Mouse (Mus musculus) C2C12 (cell line): Measurements from ENCODE around the gene Krt4. TPM values are rescaled to one million over a fixed set of nuclear protein-coding genes. Genes with fewer than 3 reads are reported as not detected.

Experiments used
- H3K27me3 ChIP-seq: one replicate; pipeline ENCODE4 v1.6.1; 2011; ENCODE audit not compliant: control insufficient read depth, insufficient read depth, insufficient read length
- H3K36me3 ChIP-seq: one replicate; pipeline ENCODE4 v1.6.1; 2011; ENCODE audit not compliant: control insufficient read depth, insufficient read depth
- H3K4me3 ChIP-seq: one replicate; pipeline ENCODE4 v1.5.1; 2011; ENCODE audit warnings: mild to moderate bottlenecking, control low read depth; ENCODE audit not compliant: poor library complexity, insufficient read depth, severe bottlenecking
- H3K79me2 ChIP-seq: one replicate; pipeline ENCODE4 v1.6.1; 2011; ENCODE audit not compliant: control insufficient read depth, insufficient read depth
- H3K79me3 ChIP-seq: one replicate; pipeline ENCODE4 v1.6.1; 2011; ENCODE audit warnings: low read depth, control low read depth
- H3ac ChIP-seq: one replicate; pipeline ENCODE3; 2011; ENCODE audit warnings: low read depth; ENCODE audit not compliant: control insufficient read depth, insufficient read length
- CEBPB ChIP-seq: IDR thresholded peaks from one replicate; pipeline ENCODE4 v1.6.1; 2011; ENCODE audit warnings: low read depth, mild to moderate bottlenecking, control low read depth, moderate library complexity
- CTCF ChIP-seq: IDR thresholded peaks from one replicate; pipeline ENCODE4 v1.5.1; 2011; ENCODE audit not compliant: control insufficient read depth, insufficient read depth, insufficient read length
- FOSL1 ChIP-seq: IDR thresholded peaks from one replicate; pipeline ENCODE4 v1.8.0; 2011; ENCODE audit warnings: mild to moderate bottlenecking, low read length; ENCODE audit not compliant: poor library complexity, insufficient read depth, severe bottlenecking
- MAX ChIP-seq: IDR thresholded peaks from one replicate; pipeline ENCODE4 v1.6.1; 2011; ENCODE audit warnings: mild to moderate bottlenecking, control low read depth
- MYOD1 ChIP-seq: IDR thresholded peaks from one replicate; pipeline ENCODE4 v1.6.1; 2011; ENCODE audit warnings: low read depth; ENCODE audit not compliant: control insufficient read depth, insufficient read length
- MYOG ChIP-seq: IDR thresholded peaks from one replicate; pipeline ENCODE4 v1.6.1; 2011; ENCODE audit not compliant: control insufficient read depth, insufficient read length; ENCODE audit errors: extremely low read depth
- USF1 ChIP-seq: IDR thresholded peaks from one replicate; pipeline ENCODE4 v1.6.1; 2011; ENCODE audit warnings: low read depth, mild to moderate bottlenecking, control low read depth, moderate library complexity
- polyA plus RNA-seq: library from polyadenylated mRNA; unstranded; fragments of >200 nt; fragmentation: generic; extraction: Trizol; gene quantifications from one replicate; pipeline ENCODE4 v1.2.1, GENCODE M21; 2012; ENCODE audit warnings: missing spikeins

The Krt4 gene
- polyA plus RNA-seq, 1 experiment: not detected

GRCm38 (mm10) chr15:101952733-101953474 lies 28.4 kb upstream of the Krt4 start:
- H3K27me3 ChIP-seq: peaks cover 86% of the 10 kb centered on the region
- H3K79me2 ChIP-seq: no peaks in the 10 kb centered on the region
- TF ChIP-seq FOSL1 (no peak), MYOG (no peak), CEBPB (no peak), CTCF (no peak), USF1 (no peak), MYOD1 (no peak), MAX (no peak)
- no peak overlapping the region for H3K4me3 ChIP-seq
- H3K36me3 ChIP-seq: no peaks in the 10 kb centered on the region
- no peak overlapping the region for H3ac ChIP-seq
- H3K79me3 ChIP-seq: no peaks in the 10 kb centered on the region

- no peak for TF ChIP-seq MYOD1
- TF ChIP-seq FOSL1: no peak
- no peak for TF ChIP-seq CTCF
- no peak for TF ChIP-seq CEBPB
- no peak for TF ChIP-seq MAX
- no peak for TF ChIP-seq USF1
- TF ChIP-seq MYOG: no peak
- H3K4me3 ChIP-seq: no peak overlapping the region
- no peaks in the 10 kb centered on the region for H3K36me3 ChIP-seq
- H3ac ChIP-seq: no peak overlapping the region
- no peaks in the 10 kb centered on the region for H3K79me3 ChIP-seq
- H3K79me2 ChIP-seq: no peaks in the 10 kb centered on the region
- H3K27me3 ChIP-seq: peaks cover 49% of the 10 kb centered on the region
Measured at GRCm38 (mm10) chr15:101945430-101945829, 20.9 kb upstream of the Krt4 start.

- H3K79me3 ChIP-seq: no peaks in the 10 kb centered on the region
- H3K36me3 ChIP-seq: no peaks in the 10 kb centered on the region
- H3ac ChIP-seq: no peak overlapping the region
- H3K4me3 ChIP-seq: no peak overlapping the region
- H3K79me2 ChIP-seq: no peaks in the 10 kb centered on the region
- H3K27me3 ChIP-seq: peaks cover 30% of the 10 kb centered on the region
- TF ChIP-seq CTCF (no peak), FOSL1 (no peak), MYOD1 (no peak), CEBPB (no peak), MAX (no peak), MYOG (no peak), USF1 (no peak)
Measured at GRCm38 (mm10) chr15:101941948-101942347, 17.4 kb upstream of the Krt4 start.

- Histone ChIP-seq H3K27me3 (peaks cover 37% of the 10 kb centered on the region), H3K79me2 (no peaks in the 10 kb centered on the region), H3ac (no peak within 1 kb of the TSS), H3K36me3 (no peaks in the 10 kb centered on the region), H3K79me3 (no peaks in the 10 kb centered on the region), H3K4me3 (no peak within 1 kb of the TSS)
- TF ChIP-seq CTCF: no peak
- TF ChIP-seq MAX: no peak
- no peak for TF ChIP-seq MYOG
- TF ChIP-seq CEBPB: no peak
- no peak for TF ChIP-seq MYOD1
- TF ChIP-seq FOSL1: no peak
- TF ChIP-seq USF1: no peak
Measured at GRCm38 (mm10) chr15:101940274-101940829, 15.8 kb upstream of the Krt4 start, which contains the start of gene Krt79. Gene Krt79, minus strand, starts transcription at chr15:101940324.

GRCm38 (mm10) chr15:101938600-101939308 lies 14.2 kb upstream of the Krt4 start:
- H3ac ChIP-seq: no peak overlapping the region
- H3K27me3 ChIP-seq: peaks cover 35% of the 10 kb centered on the region
- no peaks in the 10 kb centered on the region for H3K79me2 ChIP-seq
- H3K79me3 ChIP-seq: no peaks in the 10 kb centered on the region
- H3K36me3 ChIP-seq: no peaks in the 10 kb centered on the region
- no peak overlapping the region for H3K4me3 ChIP-seq
- TF ChIP-seq CEBPB (no peak), MYOG (no peak), CTCF (no peak), FOSL1 (no peak), MAX (no peak), USF1 (no peak), MYOD1 (no peak)
